Mouse (Mus musculus): ENCODE data around the gene Barx1. TPM values are rescaled to one million over a fixed set of nuclear protein-coding genes. Genes with fewer than 3 reads are reported as not detected.

Barx1 gene
- polyA plus RNA-seq, 1 experiment from 2014 or later, result 0.29 TPM

DNA sequence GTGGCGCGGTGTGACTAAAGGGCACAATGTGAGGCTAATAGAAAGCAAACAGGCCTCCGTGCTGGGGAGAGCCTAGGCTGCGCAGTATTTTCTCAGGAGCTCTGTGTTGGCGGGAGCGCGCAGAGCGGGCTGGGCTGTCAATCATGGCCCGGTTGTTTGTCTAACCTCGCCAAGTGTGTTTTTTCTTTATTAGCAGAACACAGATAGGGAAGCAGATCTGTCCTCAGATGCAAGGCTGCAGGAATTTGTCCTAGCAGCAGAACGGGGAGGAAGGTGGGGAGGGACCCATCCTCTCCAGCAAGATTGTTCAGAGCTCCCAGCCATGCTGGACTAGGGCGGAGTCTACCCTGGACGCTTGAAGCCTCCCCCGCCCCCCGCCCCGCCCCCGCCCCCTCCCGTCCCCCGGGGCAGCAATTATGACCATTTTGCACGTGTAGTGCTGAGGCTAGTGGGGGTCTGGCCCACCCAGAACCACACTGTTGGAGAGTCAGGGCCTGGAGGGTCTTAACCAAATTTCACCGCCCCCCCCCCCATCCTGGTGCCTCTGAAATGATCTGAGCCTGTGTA is 43.7 kb downstream of the Barx1 start:
- Histone ChIP-seq H3K4me1 (replicated peaks; ENCODE audit: control insufficient read depth, insufficient read depth, low read length) (no peaks in the 10 kb centered on the region), H3K36me3 (ENCODE audit: control insufficient read depth, insufficient read depth) (no peaks in the 10 kb centered on the region), H3K27me3 (replicated peaks; ENCODE audit: control insufficient read depth, insufficient read depth, low read length) (no peaks in the 10 kb centered on the region), H3K27ac (ENCODE audit: low read depth, low read length) (no peak overlapping the region), H3K9me3 (ENCODE audit: control insufficient read depth) (no peaks in the 10 kb centered on the region), H3K4me2 (replicated peaks; ENCODE audit: low read depth) (peak overlapping the region; percentile 59), H3K9ac (ENCODE audit: low read depth, low read length) (no peak overlapping the region), H3K4me3 (ENCODE audit: low read depth, low read length) (peak overlapping the region; percentile 19)
- TF ChIP-seq CTCF (IDR thresholded peaks at IDR 0.05; ENCODE audit: low read depth), result no peak
- 5% methylated on average over 21 of the region's 21 CpGs for WGBS
- peak; percentile 22; the same call in 1 of the 2 replicates for ATAC-seq

DNA sequence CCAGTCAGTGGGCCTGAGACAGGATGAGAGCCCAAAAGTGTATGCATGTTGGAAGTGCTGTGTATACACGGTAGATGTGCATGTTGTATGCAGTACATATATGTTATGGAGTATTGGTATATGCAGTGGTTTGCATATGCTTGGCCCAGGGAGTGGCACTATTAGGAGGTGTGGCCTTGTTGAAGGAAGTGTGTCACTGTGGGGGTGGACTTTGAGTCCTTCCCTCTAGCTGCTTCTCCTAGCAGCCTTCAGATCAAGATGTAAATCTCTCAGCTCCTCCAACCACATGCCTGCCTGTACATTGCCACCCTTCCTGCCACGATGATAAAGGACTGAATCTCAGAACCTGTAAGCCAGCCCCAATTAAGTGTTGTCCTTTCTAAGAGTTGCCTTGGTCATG is 49.9 kb downstream of the Barx1 start:
- no peaks in the 10 kb centered on the region for H3K36me3 ChIP-seq (ENCODE audit: control insufficient read depth, insufficient read depth)
- H3K27ac ChIP-seq (ENCODE audit: low read depth, low read length), result no peak overlapping the region
- H3K27me3 ChIP-seq (replicated peaks; ENCODE audit: control insufficient read depth, insufficient read depth, low read length), result no peaks in the 10 kb centered on the region
- peak; percentile 85 for ATAC-seq
- H3K4me3 ChIP-seq (ENCODE audit: low read depth, low read length), result no peak overlapping the region
- H3K9ac ChIP-seq (ENCODE audit: low read depth, low read length), result no peak overlapping the region
- WGBS, result 57% methylated on average over 2 of the region's 2 CpGs
- no peaks in the 10 kb centered on the region for H3K9me3 ChIP-seq (ENCODE audit: control insufficient read depth)
- H3K4me2 ChIP-seq (replicated peaks; ENCODE audit: low read depth), result no peak overlapping the region
- H3K4me1 ChIP-seq (replicated peaks; ENCODE audit: control insufficient read depth, insufficient read depth, low read length), result no peaks in the 10 kb centered on the region
- no peak for TF ChIP-seq CTCF (IDR thresholded peaks at IDR 0.05; ENCODE audit: low read depth)

DNA sequence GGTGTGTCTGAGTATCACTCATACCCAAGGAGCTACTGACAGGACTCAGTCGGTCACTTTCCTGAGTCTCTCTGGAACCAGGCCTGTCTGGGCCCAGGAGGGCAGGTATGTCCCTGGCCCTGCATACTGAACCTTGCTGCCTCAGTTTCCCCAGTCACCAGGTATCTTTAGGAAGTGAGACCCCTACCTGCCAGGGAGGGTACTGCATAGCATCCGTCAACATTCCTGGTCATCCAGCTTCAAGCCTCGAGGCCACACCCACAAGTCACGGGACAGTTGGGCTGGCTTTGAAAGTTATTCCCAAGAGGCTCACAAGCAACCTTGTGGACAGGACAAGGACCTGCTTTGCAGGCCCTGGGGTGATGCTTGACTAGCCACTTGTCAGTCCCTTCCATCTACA is 53.3 kb downstream of the Barx1 start:
- H3K27ac ChIP-seq (ENCODE audit: low read depth, low read length), result no peak overlapping the region
- no peaks in the 10 kb centered on the region for H3K9me3 ChIP-seq (ENCODE audit: control insufficient read depth)
- H3K4me2 ChIP-seq (replicated peaks; ENCODE audit: low read depth), result no peak overlapping the region
- 58% methylated on average over 4 of the region's 4 CpGs for WGBS
- peak; percentile 70 for TF ChIP-seq CTCF (IDR thresholded peaks at IDR 0.05; ENCODE audit: low read depth)
- no peaks in the 10 kb centered on the region for H3K4me1 ChIP-seq (replicated peaks; ENCODE audit: control insufficient read depth, insufficient read depth, low read length)
- H3K9ac ChIP-seq (ENCODE audit: low read depth, low read length), result no peak overlapping the region
- no peaks in the 10 kb centered on the region for H3K27me3 ChIP-seq (replicated peaks; ENCODE audit: control insufficient read depth, insufficient read depth, low read length)
- H3K36me3 ChIP-seq (ENCODE audit: control insufficient read depth, insufficient read depth), result no peaks in the 10 kb centered on the region
- ATAC-seq, result no peak
- no peak overlapping the region for H3K4me3 ChIP-seq (ENCODE audit: low read depth, low read length)

Other genes with a start within 250 kb of the Barx1 start
- gene Zfp169, start 149.5 kb upstream of the Barx1 start, polyA plus RNA-seq (2015; fragmentation: Nextera tagmentation; extraction: Ambion mirVana), result 1.6 and 2.0 TPM in 2 replicates
- gene A830005F24Rik, start 149.4 kb upstream of the Barx1 start, polyA plus RNA-seq (2015; fragmentation: Nextera tagmentation; extraction: Ambion mirVana), result not detected in 2 replicates
- gene Ptpdc1, start 37.3 kb upstream of the Barx1 start, polyA plus RNA-seq (2015; fragmentation: Nextera tagmentation; extraction: Ambion mirVana), result 1.9 and 2.5 TPM in 2 replicates
- gene Phf2, start 208.1 kb downstream of the Barx1 start, polyA plus RNA-seq (2015; fragmentation: Nextera tagmentation; extraction: Ambion mirVana), result 3.5 and 3.6 TPM in 2 replicates

All from intestine, postnatal 0 days (tissue).